Mouse (Mus musculus) layer of hippocampus, postnatal 10 days (tissue): ENCODE results near the gene Olfr630. TPM values are rescaled to one million over a fixed set of nuclear protein-coding genes. Genes with fewer than 3 reads are reported as not detected.
"Not testable (repeated sequence)": the region's sequence is repeated elsewhere in the genome, so short reads cannot be mapped to it uniquely, and the experiment has no call there.

Experiments
- DNase-seq, 2 experiments: peaks; one replicate each; pipeline ENCODE4 v3.0.0; 2021; ENCODE audit warnings: low spot score in 2 of 2
- long read RNA-seq: library from polyadenylated mRNA; stranded (forward); transcript quantifications from one replicate; pipeline ENCODE4 v2.0.0, GENCODE M21; 2023
- total RNA-seq, 2 experiments: library from RNA; stranded (reverse); gene quantifications; 2 replicates each; pipeline ENCODE4 v1.2.3; 2021

Olfr630 gene
- total RNA-seq, result not detected
- long read RNA-seq, result 0 reads

- no peak for DNase-seq
These were observed at the start of gene Olfr630 for GRCm38 (mm10) chr7:103757233-103757632. Gene Olfr630 (minus strand): TSS chr7:103757333.

GRCm38 (mm10) chr7:103806856-103807255 lies 49.7 kb upstream of the Olfr630 start:
- peak; percentile 4 to 20 for DNase-seq

- DNase-seq, result no peak
These were observed 35.7 kb upstream of the Olfr630 start for GRCm38 (mm10) chr7:103792669-103793388.

- DNase-seq, result no peak
These were observed 34.6 kb upstream of the Olfr630 start, which contains the start of gene Olfr67 for GRCm38 (mm10) chr7:103791721-103792120. Gene Olfr67 (minus strand): TSS chr7:103791821.

GRCm38 (mm10) chr7:103779598-103779997 lies 22.5 kb upstream of the Olfr630 start, which contains the start of gene Olfr68:
Gene Olfr68 (minus strand): TSS chr7:103779698.
- no peak for DNase-seq

GRCm38 (mm10) chr7:103777652-103778051 lies 20.5 kb upstream of the Olfr630 start:
- not testable (repeated sequence) for DNase-seq

GRCm38 (mm10) chr7:103771494-103771893 lies 14.4 kb upstream of the Olfr630 start, which contains the start of gene Olfr69:
Gene Olfr69 (minus strand): TSS chr7:103771594.
- DNase-seq, result no peak

- not testable (repeated sequence) for DNase-seq
These were observed 10.6 kb upstream of the Olfr630 start for GRCm38 (mm10) chr7:103767687-103768086.

- DNase-seq, result not testable (repeated sequence)
These were observed 5.1 kb upstream of the Olfr630 start for GRCm38 (mm10) chr7:103762212-103762611.

GRCm38 (mm10) chr7:103744843-103745242 lies 12.3 kb downstream of the Olfr630 start, which contains the start of gene Olfr629:
Gene Olfr629 (minus strand): TSS chr7:103744943.
- no peak for DNase-seq

- DNase-seq, result no peak
These were observed 27.1 kb downstream of the Olfr630 start, which contains the start of gene Olfr628 for GRCm38 (mm10) chr7:103730074-103730473. Gene Olfr628 (plus strand): TSS chr7:103730374.

GRCm38 (mm10) chr7:103716398-103716797 lies 40.7 kb downstream of the Olfr630 start:
- peak in 1 of 2 experiments; percentile 19 for DNase-seq

- no peak for DNase-seq
These were observed 42.8 kb downstream of the Olfr630 start, which contains the start of gene Olfr243 for GRCm38 (mm10) chr7:103714371-103714770. Gene Olfr243 (plus strand): TSS chr7:103714671.

GRCm38 (mm10) chr7:103712024-103712423 lies 45.1 kb downstream of the Olfr630 start:
- no peak for DNase-seq

Other genes with a start within 250 kb of the Olfr630 start
- gene Olfr610, start 245.2 kb downstream of the Olfr630 start, total RNA-seq, result not detected
- gene Olfr611, start 236.5 kb downstream of the Olfr630 start, total RNA-seq, result not detected
- not detected for gene Olfr612, start 214.6 kb downstream of the Olfr630 start, total RNA-seq
- gene Olfr613, start 209.3 kb downstream of the Olfr630 start, total RNA-seq, result not detected
- not detected for gene Olfr615, start 201.3 kb downstream of the Olfr630 start, total RNA-seq
- gene Olfr616, start 188.2 kb downstream of the Olfr630 start, total RNA-seq, result not detected
- gene Olfr617, start 184.3 kb downstream of the Olfr630 start, total RNA-seq, result not detected
- gene Olfr618, start 167.2 kb downstream of the Olfr630 start, total RNA-seq, result not detected
- gene Olfr619, start 156.8 kb downstream of the Olfr630 start, total RNA-seq, result not detected
- gene Olfr620, start 144.8 kb downstream of the Olfr630 start, total RNA-seq, result not detected
- not detected for gene Olfr622, start 114.6 kb downstream of the Olfr630 start, total RNA-seq
- not detected for gene Olfr623, start 93.6 kb downstream of the Olfr630 start, total RNA-seq
- under 1 TPM in 1 of 2 experiments, not detected in 1; 0.21 TPM for gene Olfr624, start 86.1 kb downstream of the Olfr630 start, total RNA-seq
- gene Olfr625-ps1, start 74.6 kb downstream of the Olfr630 start, total RNA-seq, result not detected
- gene Olfr243, start 42.7 kb downstream of the Olfr630 start, total RNA-seq, result not detected
- not detected for gene Olfr628, start 27.0 kb downstream of the Olfr630 start, total RNA-seq
- gene Olfr629, start 12.4 kb downstream of the Olfr630 start, total RNA-seq, result not detected
- not detected for gene Olfr69, start 14.3 kb upstream of the Olfr630 start, total RNA-seq
- gene Olfr68, start 22.4 kb upstream of the Olfr630 start, total RNA-seq, result not detected
- not detected for gene Olfr67, start 34.5 kb upstream of the Olfr630 start, total RNA-seq
- gene Hbb-bt, start 56.7 kb upstream of the Olfr630 start, total RNA-seq, result 10 to 100 TPM; 83.8 to 97.7 TPM
- 100 to 1,000 TPM; 744 to 802 TPM for gene Hbb-bs, start 70.8 kb upstream of the Olfr630 start, total RNA-seq
- not detected for gene Hbb-bh2, start 83.2 kb upstream of the Olfr630 start, total RNA-seq
- not detected for gene Hbb-bh1, start 85.8 kb upstream of the Olfr630 start, total RNA-seq
- not detected for gene Hbb-y, start 95.9 kb upstream of the Olfr630 start, total RNA-seq
- gene Olfr66, start 128.9 kb upstream of the Olfr630 start, total RNA-seq, result not detected
- not detected for gene Olfr64, start 137.2 kb upstream of the Olfr630 start, total RNA-seq
- gene Olfr65, start 146.2 kb upstream of the Olfr630 start, total RNA-seq, result not detected
- not detected for gene Olfr631, start 171.5 kb upstream of the Olfr630 start, total RNA-seq
- gene Olfr632, start 177.0 kb upstream of the Olfr630 start, total RNA-seq, result not detected
- not detected for gene Olfr633, start 187.1 kb upstream of the Olfr630 start, total RNA-seq
- under 1 TPM; 0.11 TPM for gene Olfr635, start 213.8 kb upstream of the Olfr630 start, total RNA-seq
- not detected for gene Olfr638, start 241.4 kb upstream of the Olfr630 start, total RNA-seq